Mouse (Mus musculus): Measurements from ENCODE around the gene Erf. TPM values are rescaled to one million over a fixed set of nuclear protein-coding genes. Genes with fewer than 3 reads are reported as not detected.
A peak's percentile ranks its signal among the peaks of the same experiment; 100 is the strongest.

Gene Erf
- total and polyA plus RNA-seq, 2 experiments: 7.4 to 27.0 TPM

DNA sequence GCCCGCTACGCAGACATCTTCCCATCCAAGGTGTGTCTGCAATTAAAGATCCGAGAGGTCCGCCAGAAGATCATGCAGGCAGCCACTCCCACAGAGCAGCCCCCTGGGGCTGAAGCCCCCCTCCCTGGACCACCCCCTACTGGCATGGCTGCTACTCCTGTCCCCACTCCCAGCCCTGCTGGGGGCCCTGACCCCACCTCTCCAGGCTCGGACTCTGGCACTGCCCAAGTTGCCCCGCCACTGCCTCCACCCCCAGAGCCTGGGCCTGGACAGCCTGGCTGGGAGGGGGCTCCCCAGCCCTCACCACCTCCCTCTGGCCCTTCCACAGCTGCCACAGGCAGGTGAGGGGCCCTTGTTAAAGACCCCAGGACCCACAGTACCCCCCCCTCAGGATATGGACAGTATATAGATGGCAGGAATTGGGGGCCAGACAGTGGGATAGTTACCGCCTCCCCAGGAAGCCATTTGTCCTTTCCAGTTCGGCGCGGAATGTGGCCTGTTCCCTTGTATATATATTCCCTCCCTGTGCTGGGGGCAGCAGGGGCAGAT, 42.7 kb upstream of the Erf start:
- Histone ChIP-seq H3K9ac (ENCODE audit: low read depth, low read length) (no peak overlapping the region), H3K4me1 (ENCODE audit: control insufficient read depth, insufficient read depth, low read length) (peaks cover 3% of the 10 kb centered on the region), H3K4me3 (ENCODE audit: insufficient read depth, low read depth, low read length) (no peak overlapping the region), H3K27me3 (ENCODE audit: control insufficient read depth, insufficient read depth, low read length) (no peaks in the 10 kb centered on the region), H3K79me2 (ENCODE audit: control insufficient read depth, insufficient read depth, low read length) (no peaks in the 10 kb centered on the region), H3K27ac (replicated peaks; ENCODE audit: insufficient read depth, low read depth, low read length) (no peak overlapping the region), H3K36me3 (ENCODE audit: control insufficient read depth, insufficient read depth, low read length) (peaks cover 8% of the 10 kb centered on the region; the same call in 1 of the 2 replicates)
- WGBS: 91% methylated on average over 10 of the region's 10 CpGs
- DNase-seq (ENCODE audit: extremely low read depth, low read depth, low spot score): no peak
- TF ChIP-seq CTCF (IDR thresholded peaks at IDR 0.05; ENCODE audit: low read depth, low read length) (no peak), POLR2A (IDR thresholded peaks at IDR 0.05; ENCODE audit: extremely low read depth, insufficient read depth, low read length) (no peak)

DNA sequence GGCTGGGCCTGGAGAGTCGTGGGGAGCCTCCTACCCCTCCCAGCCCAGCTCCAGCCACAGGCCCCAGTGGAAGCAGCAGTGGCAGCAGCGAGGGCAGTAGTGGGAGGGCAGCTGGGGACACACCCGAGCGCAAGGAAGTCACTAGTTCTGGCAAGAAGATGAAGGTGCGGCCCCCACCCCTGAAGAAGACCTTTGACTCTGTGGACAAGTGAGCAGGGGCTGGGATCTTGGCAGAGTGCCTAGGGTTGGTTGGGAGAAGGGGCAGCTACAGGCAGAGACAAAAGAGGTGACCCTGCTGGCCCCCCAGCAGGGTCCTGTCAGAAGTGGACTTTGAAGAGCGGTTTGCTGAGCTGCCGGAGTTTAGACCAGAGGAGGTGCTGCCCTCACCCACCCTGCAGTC, 41.5 kb upstream of the Erf start:
- DNase-seq (ENCODE audit: extremely low read depth, low read depth, low spot score): no peak
- TF ChIP-seq CTCF (IDR thresholded peaks at IDR 0.05; ENCODE audit: low read depth, low read length): no peak
- TF ChIP-seq POLR2A (IDR thresholded peaks at IDR 0.05; ENCODE audit: extremely low read depth, insufficient read depth, low read length): no peak
- no peak overlapping the region for H3K9ac ChIP-seq (ENCODE audit: low read depth, low read length)
- no peak overlapping the region for H3K4me3 ChIP-seq (ENCODE audit: insufficient read depth, low read depth, low read length)
- H3K79me2 ChIP-seq (ENCODE audit: control insufficient read depth, insufficient read depth, low read length): no peaks in the 10 kb centered on the region
- WGBS: 80% methylated on average over 7 of the region's 7 CpGs
- H3K4me1 ChIP-seq (ENCODE audit: control insufficient read depth, insufficient read depth, low read length): peaks cover 3% of the 10 kb centered on the region
- peaks cover 8% of the 10 kb centered on the region; the same call in 1 of the 2 replicates for H3K36me3 ChIP-seq (ENCODE audit: control insufficient read depth, insufficient read depth, low read length)
- H3K27ac ChIP-seq (replicated peaks; ENCODE audit: insufficient read depth, low read depth, low read length): no peak overlapping the region
- H3K27me3 ChIP-seq (ENCODE audit: control insufficient read depth, insufficient read depth, low read length): no peaks in the 10 kb centered on the region

DNA sequence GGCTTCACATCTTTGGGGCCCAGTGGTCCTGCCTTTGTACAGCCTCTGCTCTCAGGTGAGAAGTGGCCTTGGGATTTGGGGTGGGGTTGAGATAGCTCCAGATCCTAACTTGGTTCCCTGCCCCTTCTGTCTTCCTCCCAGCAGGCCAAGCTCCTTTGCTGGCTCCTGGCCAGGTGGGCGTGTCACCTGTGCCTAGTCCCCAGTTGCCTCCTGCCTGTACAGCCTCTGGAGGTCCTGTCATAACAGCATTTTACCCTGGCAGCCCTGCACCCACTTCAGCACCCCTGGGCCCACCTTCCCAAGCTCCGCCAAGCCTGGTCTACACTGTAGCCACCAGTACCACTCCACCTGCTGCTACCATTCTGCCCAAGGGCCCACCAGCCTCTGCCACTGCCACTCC, 40.4 kb upstream of the Erf start:
- no peak overlapping the region for H3K9ac ChIP-seq (ENCODE audit: low read depth, low read length)
- peaks cover 17% of the 10 kb centered on the region for H3K36me3 ChIP-seq (ENCODE audit: control insufficient read depth, insufficient read depth, low read length)
- H3K27me3 ChIP-seq (ENCODE audit: control insufficient read depth, insufficient read depth, low read length): no peaks in the 10 kb centered on the region
- H3K4me1 ChIP-seq (ENCODE audit: control insufficient read depth, insufficient read depth, low read length): no peaks in the 10 kb centered on the region
- DNase-seq (ENCODE audit: extremely low read depth, low read depth, low spot score): no peak
- WGBS: 65% methylated on average over 2 of the region's 2 CpGs
- no peaks in the 10 kb centered on the region for H3K79me2 ChIP-seq (ENCODE audit: control insufficient read depth, insufficient read depth, low read length)
- no peak overlapping the region for H3K27ac ChIP-seq (replicated peaks; ENCODE audit: insufficient read depth, low read depth, low read length)
- TF ChIP-seq CTCF (IDR thresholded peaks at IDR 0.05; ENCODE audit: low read depth, low read length) (no peak), POLR2A (IDR thresholded peaks at IDR 0.05; ENCODE audit: extremely low read depth, insufficient read depth, low read length) (no peak)
- H3K4me3 ChIP-seq (ENCODE audit: insufficient read depth, low read depth, low read length): no peak overlapping the region

DNA sequence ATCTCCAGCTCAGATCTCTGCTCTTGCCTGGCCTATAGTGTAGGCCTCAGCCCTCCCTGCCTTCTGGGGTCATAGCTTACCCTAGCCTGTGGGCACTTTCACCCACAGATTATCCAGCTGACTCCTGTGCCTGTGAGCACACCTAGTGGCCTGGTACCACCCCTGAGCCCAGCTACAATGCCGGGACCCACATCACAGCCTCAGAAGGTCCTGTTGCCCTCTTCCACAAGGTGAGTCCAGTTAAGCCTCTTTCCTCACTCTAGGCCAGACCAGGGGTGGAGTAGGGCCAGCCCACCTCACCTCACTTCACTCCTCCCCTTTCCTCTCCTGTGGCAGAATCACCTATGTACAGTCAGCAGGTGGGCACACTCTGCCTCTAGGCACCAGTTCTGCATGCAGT, 39.9 kb upstream of the Erf start:
- H3K4me1 ChIP-seq (ENCODE audit: control insufficient read depth, insufficient read depth, low read length): no peaks in the 10 kb centered on the region
- 100% methylated on average over 1 of the region's 1 CpGs for WGBS
- no peaks in the 10 kb centered on the region for H3K79me2 ChIP-seq (ENCODE audit: control insufficient read depth, insufficient read depth, low read length)
- H3K9ac ChIP-seq (ENCODE audit: low read depth, low read length): no peak overlapping the region
- no peak overlapping the region for H3K4me3 ChIP-seq (ENCODE audit: insufficient read depth, low read depth, low read length)
- H3K27ac ChIP-seq (replicated peaks; ENCODE audit: insufficient read depth, low read depth, low read length): no peak overlapping the region
- no peaks in the 10 kb centered on the region for H3K27me3 ChIP-seq (ENCODE audit: control insufficient read depth, insufficient read depth, low read length)
- no peak for TF ChIP-seq POLR2A (IDR thresholded peaks at IDR 0.05; ENCODE audit: extremely low read depth, insufficient read depth, low read length)
- no peak for TF ChIP-seq CTCF (IDR thresholded peaks at IDR 0.05; ENCODE audit: low read depth, low read length)
- H3K36me3 ChIP-seq (ENCODE audit: control insufficient read depth, insufficient read depth, low read length): peaks cover 17% of the 10 kb centered on the region
- no peak for DNase-seq (ENCODE audit: extremely low read depth, low read depth, low spot score)

DNA sequence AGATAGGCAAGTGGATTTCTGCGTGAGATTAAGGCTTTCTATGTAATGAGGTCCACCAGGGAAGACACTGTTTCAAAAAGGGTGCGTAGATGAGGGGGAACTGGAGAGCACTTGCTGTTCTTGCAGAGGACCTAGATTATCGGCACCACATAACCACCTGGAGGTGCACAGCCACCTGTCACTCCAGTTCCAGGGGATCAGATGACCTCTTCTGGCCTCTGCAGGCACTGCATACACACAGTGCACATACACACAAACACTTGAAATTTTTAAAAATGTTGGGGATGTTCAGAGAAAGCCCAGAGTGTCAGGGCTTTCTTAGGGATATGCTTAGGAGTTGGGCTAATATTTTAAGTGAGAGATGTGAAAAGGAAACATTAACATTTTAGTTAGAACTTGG, 39.4 kb upstream of the Erf start:
- DNase-seq (ENCODE audit: extremely low read depth, low read depth, low spot score): no peak
- Histone ChIP-seq H3K9ac (ENCODE audit: low read depth, low read length) (no peak overlapping the region), H3K36me3 (ENCODE audit: control insufficient read depth, insufficient read depth, low read length) (peaks cover 17% of the 10 kb centered on the region), H3K79me2 (ENCODE audit: control insufficient read depth, insufficient read depth, low read length) (no peaks in the 10 kb centered on the region), H3K4me1 (ENCODE audit: control insufficient read depth, insufficient read depth, low read length) (no peaks in the 10 kb centered on the region), H3K4me3 (ENCODE audit: insufficient read depth, low read depth, low read length) (no peak overlapping the region), H3K27ac (replicated peaks; ENCODE audit: insufficient read depth, low read depth, low read length) (no peak overlapping the region), H3K27me3 (ENCODE audit: control insufficient read depth, insufficient read depth, low read length) (no peaks in the 10 kb centered on the region)
- 100% methylated on average over 3 of the region's 3 CpGs for WGBS
- TF ChIP-seq POLR2A (IDR thresholded peaks at IDR 0.05; ENCODE audit: extremely low read depth, insufficient read depth, low read length) (no peak), CTCF (IDR thresholded peaks at IDR 0.05; ENCODE audit: low read depth, low read length) (0 out of 2 replicates have a peak, but pooled peaks have one; percentile 10)

DNA sequence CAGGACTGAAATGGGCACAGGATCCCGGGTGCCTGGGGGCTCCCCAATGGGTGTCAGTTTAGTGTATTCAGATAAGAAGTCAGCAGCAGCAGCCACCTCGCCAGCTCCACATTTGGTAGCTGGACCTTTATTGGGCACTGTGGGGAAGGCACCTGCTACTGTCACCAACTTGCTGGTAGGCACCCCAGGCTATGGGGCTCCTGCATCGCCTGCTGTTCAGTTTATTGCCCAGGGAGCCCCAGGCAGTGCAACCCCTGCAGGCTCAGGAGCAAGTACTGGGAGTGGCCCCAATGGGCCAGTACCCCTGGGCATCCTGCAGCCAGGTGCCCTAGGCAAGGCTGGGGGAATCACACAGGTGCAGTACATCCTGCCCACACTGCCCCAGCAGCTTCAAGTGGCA, 38.2 kb upstream of the Erf start:
- TF ChIP-seq POLR2A (IDR thresholded peaks at IDR 0.05; ENCODE audit: extremely low read depth, insufficient read depth, low read length): no peak
- TF ChIP-seq CTCF (IDR thresholded peaks at IDR 0.05; ENCODE audit: low read depth, low read length): no peak
- Histone ChIP-seq H3K9ac (ENCODE audit: low read depth, low read length) (no peak overlapping the region), H3K36me3 (ENCODE audit: control insufficient read depth, insufficient read depth, low read length) (peaks cover 17% of the 10 kb centered on the region), H3K27ac (replicated peaks; ENCODE audit: insufficient read depth, low read depth, low read length) (no peak overlapping the region), H3K27me3 (ENCODE audit: control insufficient read depth, insufficient read depth, low read length) (no peaks in the 10 kb centered on the region), H3K79me2 (ENCODE audit: control insufficient read depth, insufficient read depth, low read length) (no peaks in the 10 kb centered on the region), H3K4me3 (ENCODE audit: insufficient read depth, low read depth, low read length) (no peak overlapping the region), H3K4me1 (ENCODE audit: control insufficient read depth, insufficient read depth, low read length) (no peaks in the 10 kb centered on the region)
- WGBS: 95% methylated on average over 3 of the region's 3 CpGs
- no peak for DNase-seq (ENCODE audit: extremely low read depth, low read depth, low spot score)

Measured in liver, adult 2 months (tissue).